Mouse (Mus musculus) right cerebral cortex, postnatal 14 days (tissue): Measurements from ENCODE around the gene Eepd1.

Source experiments
- DNase-seq: peaks from one replicate; pipeline ENCODE4 v3.0.0; 2022

The Eepd1 gene

DNA sequence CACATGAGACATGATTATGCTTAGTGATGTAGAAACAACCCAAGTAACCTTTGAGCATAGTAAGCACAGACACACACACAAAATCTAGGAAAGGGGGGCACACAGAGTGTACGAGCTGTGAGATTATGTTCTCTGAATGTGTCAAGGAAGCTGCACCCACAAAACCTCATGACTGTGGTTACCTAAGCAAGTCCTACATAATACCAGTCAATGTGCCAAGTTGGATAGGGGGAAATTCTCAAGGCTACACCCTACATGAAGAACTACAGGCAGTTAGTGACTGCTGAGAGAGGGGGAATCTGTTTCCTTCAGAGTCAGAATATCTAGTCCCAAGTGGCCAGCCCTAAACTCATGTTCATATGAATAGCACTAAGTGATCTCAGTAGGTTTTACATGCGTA lies 58.1 kb downstream of the Eepd1 start:
- DNase-seq: no peak

- DNase-seq: no peak
Measured at GRCm38 (mm10) chr9:25541355-25541754, 60.0 kb downstream of the Eepd1 start.

- DNase-seq: no peak
Measured at GRCm38 (mm10) chr9:25545212-25545611, 63.9 kb downstream of the Eepd1 start.

GRCm38 (mm10) chr9:25549130-25550060 lies 68.0 kb downstream of the Eepd1 start:
- no peak for DNase-seq

DNA sequence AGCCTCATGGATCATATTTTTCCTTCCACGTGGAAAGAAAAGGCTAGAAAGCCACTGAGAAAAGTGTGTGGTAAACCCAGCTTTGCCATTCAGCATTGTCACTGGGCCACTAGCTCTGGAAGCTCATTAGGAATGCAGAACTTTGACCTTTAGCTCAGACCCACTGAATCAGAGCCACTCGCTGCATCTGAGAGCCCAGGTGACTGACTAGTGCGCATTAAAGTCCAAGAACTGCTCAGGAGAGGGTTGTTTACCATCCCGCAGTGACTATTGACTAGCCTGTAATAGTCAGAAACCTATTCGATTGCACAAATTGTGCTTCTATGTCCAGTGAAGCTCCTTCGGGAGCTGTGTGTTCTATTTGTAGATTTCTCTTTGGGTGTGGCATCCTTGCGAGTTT lies 68.8 kb downstream of the Eepd1 start:
- no peak for DNase-seq

- DNase-seq: no peak
Measured at GRCm38 (mm10) chr9:25552532-25552931, 71.2 kb downstream of the Eepd1 start.

DNA sequence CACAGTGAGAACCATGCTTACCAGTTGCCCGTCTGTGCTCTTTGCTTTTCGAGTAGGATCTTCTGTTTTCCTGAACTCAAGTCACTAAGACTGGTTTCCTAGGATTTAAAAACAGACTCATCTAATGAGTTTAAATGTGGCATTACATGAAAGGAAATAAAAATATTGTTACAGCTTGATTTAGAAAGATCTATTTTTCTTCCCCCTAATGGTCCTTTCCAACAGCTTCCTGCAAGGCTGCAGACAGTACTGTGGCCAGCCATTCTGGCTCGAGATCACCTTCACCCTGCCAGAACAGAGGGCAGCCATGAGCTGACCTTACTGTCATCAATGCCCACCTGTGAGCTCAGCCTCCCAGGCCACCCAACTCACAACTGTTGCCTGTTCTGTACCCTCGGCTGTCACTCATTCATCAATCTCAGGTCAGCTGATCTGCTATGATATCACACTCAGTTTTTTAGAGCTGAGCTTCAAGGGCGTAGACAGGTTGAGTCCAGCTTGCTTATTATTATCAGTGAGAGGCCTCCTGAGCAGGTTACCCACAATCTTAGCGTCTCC lies 73.0 kb downstream of the Eepd1 start:
- DNase-seq: no peak

GRCm38 (mm10) chr9:25555261-25555660 lies 73.9 kb downstream of the Eepd1 start:
- DNase-seq: no peak

GRCm38 (mm10) chr9:25556008-25556407 lies 74.7 kb downstream of the Eepd1 start:
- DNase-seq: no peak

- DNase-seq: no peak
Measured at GRCm38 (mm10) chr9:25557378-25557777, 76.0 kb downstream of the Eepd1 start.

DNA sequence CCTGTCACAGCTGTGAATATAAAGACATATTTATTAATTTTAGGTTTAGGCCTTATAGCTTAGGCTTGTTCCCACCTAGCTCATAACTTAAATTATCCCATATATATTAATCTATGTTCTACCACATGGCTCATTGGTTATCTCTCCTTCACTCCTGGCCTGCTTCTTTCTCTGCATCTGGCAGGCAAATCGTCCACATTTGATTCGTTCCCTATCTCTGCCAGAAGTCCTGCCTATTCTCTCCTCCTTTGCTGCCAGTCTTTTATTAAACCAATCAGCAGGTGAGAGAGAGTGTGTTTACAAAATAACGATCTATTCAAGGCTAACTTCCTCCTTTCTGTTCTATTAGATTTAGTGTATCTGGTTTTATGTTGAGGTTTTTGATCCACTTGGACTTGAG lies 77.5 kb downstream of the Eepd1 start:
- no peak for DNase-seq

DNA sequence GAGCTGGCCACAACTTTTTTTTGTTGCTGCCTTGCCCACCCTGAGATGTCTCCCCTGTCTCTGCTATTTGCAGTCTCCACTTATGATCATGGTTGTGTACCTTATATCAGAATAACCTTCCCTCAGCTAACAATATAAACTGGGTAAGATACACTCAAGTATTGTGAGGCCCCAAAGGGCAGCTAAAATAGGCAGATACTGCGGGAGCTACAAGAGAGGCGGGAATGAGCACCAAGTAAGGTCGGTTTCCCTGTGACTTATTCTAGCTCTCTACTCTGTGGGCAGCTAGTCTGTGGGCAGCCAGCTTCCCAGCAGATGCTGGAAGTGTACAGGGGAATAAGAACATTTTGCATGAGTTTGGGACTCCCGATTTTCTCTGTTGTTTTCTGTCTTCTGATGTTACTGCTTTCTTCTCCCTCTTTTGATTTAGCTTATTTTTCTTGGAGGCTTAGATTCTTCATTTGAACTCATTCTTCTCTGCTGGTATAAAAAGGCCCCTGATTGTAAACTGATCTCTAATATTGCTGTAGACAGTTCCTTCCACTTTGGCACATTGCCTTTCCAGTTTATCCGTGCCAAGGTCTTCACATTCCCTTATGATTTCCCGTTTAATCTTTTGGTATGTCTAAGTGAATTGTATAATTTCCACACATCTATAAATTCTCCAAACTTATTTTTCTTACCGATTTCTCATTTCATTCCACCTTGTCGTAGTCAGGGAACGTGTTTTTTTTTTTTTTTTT lies 78.8 kb downstream of the Eepd1 start:
- no peak for DNase-seq

- no peak for DNase-seq
Measured at GRCm38 (mm10) chr9:25561143-25561542, 79.8 kb downstream of the Eepd1 start.

DNA sequence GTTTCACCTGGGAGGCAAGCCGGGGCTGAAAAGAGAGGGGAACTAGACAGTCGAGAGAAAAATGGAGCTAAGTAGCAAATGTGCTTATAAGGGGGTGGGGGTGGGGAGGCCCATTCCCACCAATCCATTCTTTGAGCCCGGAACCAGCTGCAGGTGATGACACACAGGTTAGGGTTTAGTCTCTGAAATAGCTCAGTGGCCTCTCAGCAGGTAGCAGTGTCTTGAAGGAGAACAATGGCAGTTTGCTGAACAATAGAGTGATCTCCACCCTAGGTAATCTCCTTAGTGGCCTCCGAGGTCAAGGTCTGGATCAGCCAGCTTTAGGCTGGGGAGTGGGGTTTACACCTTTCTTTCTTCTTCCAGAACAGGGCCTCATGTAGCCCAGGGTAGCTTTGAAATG lies 82.5 kb downstream of the Eepd1 start:
- no peak for DNase-seq

DNA sequence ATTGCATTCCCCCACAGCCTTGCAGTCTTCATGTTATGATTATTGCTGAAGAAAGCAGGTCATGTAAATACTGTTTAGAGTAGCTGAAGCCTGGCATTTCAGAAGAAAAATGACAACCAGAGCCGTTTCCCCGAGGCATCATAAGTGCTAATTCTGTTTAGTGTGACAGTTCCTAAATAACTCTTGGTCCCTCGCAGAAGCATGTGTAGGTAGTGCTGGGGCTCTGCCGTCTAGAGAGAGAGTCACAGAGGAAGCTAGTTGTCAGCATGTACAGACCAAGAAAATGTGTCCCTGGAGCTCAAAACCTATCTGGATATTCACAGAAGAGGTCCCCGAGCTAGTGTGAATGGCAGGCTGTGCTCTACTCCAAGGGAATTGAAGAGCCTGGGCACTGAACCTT lies 85.7 kb downstream of the Eepd1 start:
- no peak for DNase-seq

GRCm38 (mm10) chr9:25568783-25569182 lies 87.4 kb downstream of the Eepd1 start:
- no peak for DNase-seq

GRCm38 (mm10) chr9:25570011-25570410 lies 88.7 kb downstream of the Eepd1 start:
- DNase-seq: no peak

GRCm38 (mm10) chr9:25570436-25570835 lies 89.1 kb downstream of the Eepd1 start:
- DNase-seq: no peak

GRCm38 (mm10) chr9:25571381-25571780 lies 90.0 kb downstream of the Eepd1 start:
- no peak for DNase-seq

DNA sequence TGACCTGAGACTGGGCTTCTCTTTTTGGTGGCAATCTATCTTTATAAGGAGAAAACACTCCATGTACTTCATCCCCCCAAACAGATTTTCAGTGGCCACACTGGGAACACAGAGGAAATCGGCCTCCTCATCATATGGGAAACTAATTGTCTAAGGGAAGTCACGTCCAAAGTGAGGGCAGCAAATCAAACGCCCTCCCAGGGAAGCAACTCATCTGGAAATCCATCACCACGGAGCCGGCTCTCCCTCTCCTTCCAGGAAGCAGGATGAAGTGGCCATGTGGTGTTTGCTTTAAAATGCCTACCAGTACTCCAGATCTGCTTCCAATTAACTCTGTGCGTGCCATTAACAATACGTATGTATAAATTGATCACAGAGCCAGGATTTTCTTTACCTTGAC lies 92.4 kb downstream of the Eepd1 start:
- DNase-seq: no peak

- DNase-seq: no peak
Measured at GRCm38 (mm10) chr9:25574186-25574585, 92.8 kb downstream of the Eepd1 start.

- no peak for DNase-seq
Measured at GRCm38 (mm10) chr9:25578674-25579596, 97.6 kb downstream of the Eepd1 start.

DNA sequence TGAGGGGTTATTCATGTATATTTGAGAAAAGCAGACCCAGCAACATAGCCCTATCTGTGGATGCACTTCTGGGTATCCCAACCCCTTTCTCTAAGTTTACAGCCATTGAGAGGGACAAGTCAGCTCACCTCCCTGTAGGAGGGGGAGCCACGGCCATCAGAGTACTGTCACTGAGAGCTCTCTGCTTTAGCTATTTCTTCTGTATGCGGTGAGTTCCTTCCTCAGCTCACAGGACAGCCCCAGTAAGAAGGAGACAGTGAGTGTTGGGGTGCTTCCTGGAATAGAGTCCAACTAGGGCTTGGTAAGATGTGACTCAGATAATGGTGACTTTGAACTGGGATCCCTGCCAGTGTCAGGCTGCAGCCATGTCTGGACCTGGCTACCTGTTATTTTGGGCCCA lies 102.3 kb downstream of the Eepd1 start:
- DNase-seq: no peak
